Mouse (Mus musculus): ENCODE results near the gene Igf1r. TPM values are rescaled to one million over a fixed set of nuclear protein-coding genes. Genes with fewer than 3 reads are reported as not detected.

Igf1r gene
- polyA plus RNA-seq, 1 experiment = 21.3 TPM

DNA sequence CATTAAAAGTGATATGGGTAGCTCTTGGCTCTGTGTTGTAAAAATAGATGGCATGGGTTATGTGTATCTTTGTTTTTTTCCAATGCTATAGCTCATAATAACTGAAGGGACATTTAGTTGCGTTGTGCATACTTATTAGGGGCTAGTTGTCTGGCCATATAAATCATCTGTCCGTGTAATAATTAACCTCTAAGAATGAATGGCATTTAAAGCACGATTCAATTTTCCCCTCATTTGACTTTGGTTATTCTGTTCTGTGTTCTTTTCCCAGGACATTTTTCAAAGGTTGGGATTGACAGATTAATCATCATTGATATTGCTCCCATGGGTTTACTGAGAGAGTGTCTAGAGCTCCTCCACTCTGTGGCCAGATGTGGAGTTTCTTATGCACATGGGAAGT is 72.8 kb downstream of the Igf1r start:
- WGBS = 85% methylated on average over 3 of the region's 3 CpGs
- no peak overlapping the region for H3K27ac ChIP-seq (ENCODE audit: control insufficient read depth, insufficient read depth, low read depth, low read length, poor library complexity)
- TF ChIP-seq CTCF (IDR thresholded peaks at IDR 0.05; ENCODE audit: control insufficient read depth, insufficient read depth, low read length) (no peak), POLR2A (IDR thresholded peaks at IDR 0.05; ENCODE audit: borderline replicate concordance, control insufficient read depth, low read depth, low read length) (no peak)
- H3K4me3 ChIP-seq (replicated peaks; ENCODE audit: control insufficient read depth, low read depth, low read length) = no peak overlapping the region
- H3K4me1 ChIP-seq (ENCODE audit: control insufficient read depth, insufficient read depth, low read length) = no peaks in the 10 kb centered on the region

DNA sequence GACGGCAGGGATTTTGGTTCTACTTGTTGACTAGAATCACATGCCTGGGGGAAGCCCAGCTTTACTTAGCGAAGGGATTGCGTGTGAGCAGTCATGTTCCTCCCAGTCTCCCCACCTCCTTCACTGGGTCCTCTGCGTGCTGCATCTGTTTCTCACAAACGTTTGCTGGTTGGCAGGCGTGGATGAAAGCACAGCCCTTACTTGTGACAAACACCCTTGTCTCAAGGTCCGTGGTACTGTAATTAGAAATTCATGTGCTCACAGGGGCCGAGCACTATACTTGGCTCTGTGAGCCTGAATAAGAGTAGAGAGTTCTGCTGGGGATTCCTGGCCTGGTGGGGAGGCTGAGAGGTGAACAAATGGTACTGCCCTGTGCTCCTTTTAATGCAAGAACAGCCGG is 73.4 kb downstream of the Igf1r start:
- Histone ChIP-seq H3K4me1 (ENCODE audit: control insufficient read depth, insufficient read depth, low read length) (no peaks in the 10 kb centered on the region), H3K4me3 (replicated peaks; ENCODE audit: control insufficient read depth, low read depth, low read length) (no peak overlapping the region), H3K27ac (ENCODE audit: control insufficient read depth, insufficient read depth, low read depth, low read length, poor library complexity) (no peak overlapping the region)
- 86% methylated on average over 9 of the region's 9 CpGs for WGBS
- TF ChIP-seq POLR2A (IDR thresholded peaks at IDR 0.05; ENCODE audit: borderline replicate concordance, control insufficient read depth, low read depth, low read length) (no peak), CTCF (IDR thresholded peaks at IDR 0.05; ENCODE audit: control insufficient read depth, insufficient read depth, low read length) (no peak)

DNA sequence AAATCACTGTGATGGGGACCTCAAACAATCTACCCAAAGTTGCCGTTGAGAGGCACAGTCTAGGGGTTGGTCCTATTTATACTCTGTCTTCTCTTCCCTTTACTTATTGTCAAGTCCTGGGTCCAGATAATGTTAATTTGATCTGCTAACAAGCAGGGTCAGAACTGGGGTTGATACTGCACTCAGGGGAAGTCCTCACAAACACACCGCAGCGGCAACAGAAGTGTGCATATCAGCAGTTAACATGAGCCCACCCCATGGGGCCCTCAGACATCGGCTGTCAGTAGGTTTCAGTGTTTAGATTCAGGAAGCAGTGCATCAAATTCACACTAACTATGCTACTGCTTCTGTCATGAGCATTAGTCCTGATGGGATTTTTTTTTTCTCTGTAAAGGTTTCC is 75.5 kb downstream of the Igf1r start:
- no peak for TF ChIP-seq CTCF (IDR thresholded peaks at IDR 0.05; ENCODE audit: control insufficient read depth, insufficient read depth, low read length)
- TF ChIP-seq POLR2A (IDR thresholded peaks at IDR 0.05; ENCODE audit: borderline replicate concordance, control insufficient read depth, low read depth, low read length) = no peak
- no peak overlapping the region for H3K27ac ChIP-seq (ENCODE audit: control insufficient read depth, insufficient read depth, low read depth, low read length, poor library complexity)

DNA sequence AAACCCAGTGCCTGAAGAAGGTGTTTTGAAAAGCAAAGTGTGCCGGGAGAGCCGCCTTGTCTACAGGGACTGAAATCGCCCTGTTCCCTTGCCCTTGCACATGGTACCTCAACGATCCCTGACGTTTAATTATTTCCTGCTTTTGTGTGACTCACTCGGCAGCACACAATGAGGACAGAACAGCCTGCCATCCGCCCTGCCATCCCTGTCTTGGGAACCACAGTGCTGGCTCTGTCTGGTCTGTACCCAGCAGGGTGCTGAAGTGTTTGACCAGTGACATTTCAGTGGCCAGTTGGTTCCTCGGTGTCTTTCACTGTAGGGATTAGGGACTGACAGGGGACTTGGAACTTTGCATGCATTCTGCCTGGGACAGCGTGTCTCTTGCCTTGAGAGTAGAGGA is 78.2 kb downstream of the Igf1r start:
- WGBS = 72% methylated on average over 9 of the region's 9 CpGs
- no peak overlapping the region for H3K27ac ChIP-seq (ENCODE audit: control insufficient read depth, insufficient read depth, low read depth, low read length, poor library complexity)
- TF ChIP-seq POLR2A (IDR thresholded peaks at IDR 0.05; ENCODE audit: borderline replicate concordance, control insufficient read depth, low read depth, low read length) = no peak
- TF ChIP-seq CTCF (IDR thresholded peaks at IDR 0.05; ENCODE audit: control insufficient read depth, insufficient read depth, low read length) = no peak
- no peaks in the 10 kb centered on the region for H3K4me1 ChIP-seq (ENCODE audit: control insufficient read depth, insufficient read depth, low read length)
- no peak overlapping the region for H3K4me3 ChIP-seq (replicated peaks; ENCODE audit: control insufficient read depth, low read depth, low read length)

More for the DNA sequence above, 75.5 kb downstream of the Igf1r start:
- WGBS = 50% methylated on average over 4 of the region's 4 CpGs
- Histone ChIP-seq H3K4me1 (ENCODE audit: control insufficient read depth, insufficient read depth, low read length) (no peaks in the 10 kb centered on the region), H3K4me3 (replicated peaks; ENCODE audit: control insufficient read depth, low read depth, low read length) (no peak overlapping the region)

DNA sequence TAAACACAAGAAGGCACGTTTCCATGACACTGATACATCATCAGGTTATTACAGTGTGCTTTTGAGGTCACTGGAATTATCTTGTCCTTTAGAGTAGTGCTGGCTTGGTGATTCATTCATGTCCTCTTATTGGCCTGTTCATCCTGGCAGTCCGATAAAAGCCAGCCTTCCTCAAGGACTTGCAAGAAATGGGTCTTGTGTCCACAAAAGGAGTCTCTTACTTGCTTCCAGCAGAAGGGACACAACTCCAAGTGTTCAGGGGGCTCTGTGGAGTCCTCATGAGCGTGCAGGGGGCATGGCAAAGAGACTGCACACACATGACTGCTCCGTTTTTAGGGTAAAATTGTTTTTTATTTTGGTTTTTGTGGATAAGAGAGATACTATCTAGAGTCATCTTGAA is 83.9 kb downstream of the Igf1r start:
- TF ChIP-seq CTCF (IDR thresholded peaks at IDR 0.05; ENCODE audit: control insufficient read depth, insufficient read depth, low read length) = no peak
- no peak for TF ChIP-seq POLR2A (IDR thresholded peaks at IDR 0.05; ENCODE audit: borderline replicate concordance, control insufficient read depth, low read depth, low read length)
- Histone ChIP-seq H3K4me3 (replicated peaks; ENCODE audit: control insufficient read depth, low read depth, low read length) (no peak overlapping the region), H3K27ac (ENCODE audit: control insufficient read depth, insufficient read depth, low read depth, low read length, poor library complexity) (no peak overlapping the region), H3K4me1 (ENCODE audit: control insufficient read depth, insufficient read depth, low read length) (no peaks in the 10 kb centered on the region)
- WGBS = 80% methylated on average over 4 of the region's 4 CpGs

DNA sequence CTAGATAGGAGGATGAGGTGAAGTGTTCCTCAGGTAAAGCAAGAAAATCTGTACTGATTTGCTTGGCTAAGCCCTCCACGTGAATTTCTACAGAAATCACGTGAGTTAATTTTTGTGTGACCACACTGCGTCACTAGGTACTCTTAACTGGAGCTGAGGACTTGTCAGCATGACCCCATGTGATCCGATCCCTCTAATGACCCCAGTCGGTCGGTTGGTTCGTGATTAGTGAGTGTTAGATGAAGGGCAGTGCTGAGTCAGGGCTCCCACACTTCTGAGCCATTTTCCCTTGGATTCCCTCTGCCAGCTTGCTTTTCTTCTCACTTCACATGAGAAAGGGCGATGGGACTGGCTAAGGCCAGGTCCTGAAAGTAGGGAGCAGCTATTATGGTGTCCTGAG is 86.2 kb downstream of the Igf1r start:
- H3K27ac ChIP-seq (ENCODE audit: control insufficient read depth, insufficient read depth, low read depth, low read length, poor library complexity) = no peak overlapping the region
- WGBS = 88% methylated on average over 8 of the region's 8 CpGs
- H3K4me3 ChIP-seq (replicated peaks; ENCODE audit: control insufficient read depth, low read depth, low read length) = no peak overlapping the region
- TF ChIP-seq POLR2A (IDR thresholded peaks at IDR 0.05; ENCODE audit: borderline replicate concordance, control insufficient read depth, low read depth, low read length) = no peak
- TF ChIP-seq CTCF (IDR thresholded peaks at IDR 0.05; ENCODE audit: control insufficient read depth, insufficient read depth, low read length) = no peak
- H3K4me1 ChIP-seq (ENCODE audit: control insufficient read depth, insufficient read depth, low read length) = no peaks in the 10 kb centered on the region

DNA sequence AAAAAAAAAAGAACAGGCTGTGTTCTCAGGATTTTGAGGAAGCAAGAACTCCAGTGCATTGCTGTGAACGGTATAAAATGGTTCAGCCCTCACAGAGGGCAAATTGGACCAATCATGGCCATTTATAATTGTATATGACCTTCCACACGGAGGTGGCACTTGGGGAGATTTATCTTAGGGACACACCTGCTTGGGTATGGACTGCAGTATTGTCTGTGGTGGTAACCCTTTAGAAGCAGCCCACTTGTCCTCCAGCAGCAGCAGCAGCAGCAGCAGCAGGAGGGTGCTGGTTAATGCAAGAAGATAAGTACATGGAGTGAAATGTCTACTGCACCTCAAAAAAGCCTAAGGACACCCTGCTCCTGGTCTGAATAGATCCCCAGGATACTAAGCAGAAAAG is 86.9 kb downstream of the Igf1r start:
- no peak overlapping the region for H3K27ac ChIP-seq (ENCODE audit: control insufficient read depth, insufficient read depth, low read depth, low read length, poor library complexity)
- 42% methylated on average over 2 of the region's 2 CpGs for WGBS
- TF ChIP-seq POLR2A (IDR thresholded peaks at IDR 0.05; ENCODE audit: borderline replicate concordance, control insufficient read depth, low read depth, low read length) (no peak), CTCF (IDR thresholded peaks at IDR 0.05; ENCODE audit: control insufficient read depth, insufficient read depth, low read length) (no peak)
- no peaks in the 10 kb centered on the region for H3K4me1 ChIP-seq (ENCODE audit: control insufficient read depth, insufficient read depth, low read length)
- no peak overlapping the region for H3K4me3 ChIP-seq (replicated peaks; ENCODE audit: control insufficient read depth, low read depth, low read length)

DNA sequence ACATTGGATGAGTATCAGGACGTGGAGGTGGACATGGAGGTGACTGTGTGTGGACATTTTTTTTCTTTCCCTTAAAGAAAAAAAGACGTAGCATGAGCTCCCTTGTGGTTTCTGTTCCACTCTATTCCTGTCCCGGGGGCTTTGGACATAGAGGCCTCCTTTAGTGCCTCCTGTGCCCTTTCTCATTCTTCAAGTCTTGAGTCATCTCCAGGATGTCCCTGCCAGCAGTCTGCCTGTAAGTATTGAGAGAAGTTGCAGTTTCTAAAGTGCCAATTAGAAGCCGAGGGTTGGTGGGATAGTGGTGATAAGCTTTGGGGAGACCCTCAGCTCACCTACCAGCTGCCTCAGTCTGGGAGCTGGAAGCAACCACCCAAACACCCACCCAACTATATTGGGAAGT is 92.0 kb downstream of the Igf1r start:
- TF ChIP-seq CTCF (IDR thresholded peaks at IDR 0.05; ENCODE audit: control insufficient read depth, insufficient read depth, low read length) = no peak
- Histone ChIP-seq H3K4me1 (ENCODE audit: control insufficient read depth, insufficient read depth, low read length) (no peaks in the 10 kb centered on the region), H3K27ac (ENCODE audit: control insufficient read depth, insufficient read depth, low read depth, low read length, poor library complexity) (no peak overlapping the region), H3K4me3 (replicated peaks; ENCODE audit: control insufficient read depth, low read depth, low read length) (no peak overlapping the region)
- 59% methylated on average over 4 of the region's 4 CpGs for WGBS

DNA sequence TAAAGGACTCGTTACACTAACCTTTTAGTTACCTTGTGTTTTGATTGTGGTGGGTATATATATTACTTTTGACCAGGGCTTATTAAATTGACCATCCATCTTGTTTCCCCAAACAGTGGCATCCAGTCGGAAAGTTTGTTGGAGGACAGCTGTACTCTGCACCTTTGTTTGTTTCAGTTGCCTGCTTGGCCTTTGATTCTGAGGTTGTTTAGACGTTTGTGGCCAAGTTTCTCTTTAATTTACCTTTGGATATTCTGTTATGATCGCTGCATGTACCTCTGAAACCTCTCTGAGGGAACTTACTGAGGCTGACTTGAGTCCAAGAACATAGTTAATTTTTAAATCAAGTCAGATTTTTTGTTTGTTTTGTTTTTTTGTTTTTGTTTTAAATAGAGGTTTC is 94.5 kb downstream of the Igf1r start:
- WGBS = 79% methylated on average over 4 of the region's 4 CpGs
- Histone ChIP-seq H3K4me1 (ENCODE audit: control insufficient read depth, insufficient read depth, low read length) (no peaks in the 10 kb centered on the region), H3K4me3 (replicated peaks; ENCODE audit: control insufficient read depth, low read depth, low read length) (no peak overlapping the region), H3K27ac (ENCODE audit: control insufficient read depth, insufficient read depth, low read depth, low read length, poor library complexity) (no peak overlapping the region)
- no peak for TF ChIP-seq CTCF (IDR thresholded peaks at IDR 0.05; ENCODE audit: control insufficient read depth, insufficient read depth, low read length)
- TF ChIP-seq POLR2A (IDR thresholded peaks at IDR 0.05; ENCODE audit: borderline replicate concordance, control insufficient read depth, low read depth, low read length) = no peak
